Mouse (Mus musculus) lung, embryonic 14.5 days (tissue): Measurements from ENCODE around the gene Hipk2. TPM values are rescaled to one million over a fixed set of nuclear protein-coding genes. Genes with fewer than 3 reads are reported as not detected.

Experiments used
- ATAC-seq: fragments of 200-750 bp; cut with Nextera tagmentation; 2 replicates; pipeline ENCODE4 v1.8.0; 2017; ENCODE audit warnings: mild to moderate bottlenecking, moderate TSS enrichment, moderate library complexity; ENCODE audit not compliant: insufficient read depth
- DNase-seq: peaks from one replicate; pipeline ENCODE4 v3.0.0-alpha.2; 2015
- H3K27ac ChIP-seq: fragments of 300-500 bp; sonication (generic); 2 replicates; pipeline ENCODE4 v1.5.1; 2014; ENCODE audit warnings: low read depth, mild to moderate bottlenecking, moderate library complexity
- H3K27me3 ChIP-seq: fragments of 300-500 bp; sonication (generic); 2 replicates; pipeline ENCODE4 v1.6.1; 2014; ENCODE audit warnings: low read length, control low read depth; ENCODE audit not compliant: insufficient read depth
- H3K36me3 ChIP-seq: fragments of 300-500 bp; sonication (generic); 2 replicates; pipeline ENCODE4 v1.6.1; 2014; ENCODE audit warnings: control low read depth; ENCODE audit not compliant: insufficient read depth
- H3K4me1 ChIP-seq: fragments of 300-500 bp; sonication (generic); 2 replicates; pipeline ENCODE4 v1.6.1; 2014; ENCODE audit warnings: antibody characterized with exemption, control low read depth; ENCODE audit not compliant: insufficient read depth
- H3K4me2 ChIP-seq: fragments of 300-500 bp; sonication (generic); 2 replicates; pipeline ENCODE4 v1.6.1; 2014; ENCODE audit warnings: mild to moderate bottlenecking
- H3K4me3 ChIP-seq: fragments of 300-500 bp; sonication (generic); 2 replicates; pipeline ENCODE4 v1.5.1; 2014; ENCODE audit warnings: low read depth, low read length
- H3K9ac ChIP-seq: fragments of 300-500 bp; sonication (generic); 2 replicates; pipeline ENCODE4 v1.6.1; 2014
- H3K9me3 ChIP-seq: fragments of 300-500 bp; sonication (generic); 2 replicates; pipeline ENCODE4 v1.6.1; 2016; ENCODE audit warnings: low read depth, low read length, control low read depth
- CTCF ChIP-seq: IDR thresholded peaks from 2 replicates; pipeline ENCODE4 v1.5.1; 2016; ENCODE audit warnings: antibody characterized with exemption, low read depth
- WGBS: fragments of 180-500 bp; shearing (Covaris S2); extraction: QIAGEN DNeasy Blood & Tissue Kit; methylation state at CpG from one replicate; pipeline ENCODE4 v1.1.7; 2014; 5-methylcytosine and 5-hydroxymethylcytosine counted together
- polyA plus RNA-seq: library from polyadenylated mRNA; unstranded; fragments of >200 nt; fragmentation: Nextera tagmentation; extraction: Ambion mirVana; gene quantifications from 2 replicates; pipeline ENCODE4 v1.2.1, GENCODE M21; 2014

The Hipk2 gene
- polyA plus RNA-seq, 1 experiment from 2014 or later = 20.8 TPM

GRCm38 (mm10) chr6:38841551-38841950 is 34.4 kb downstream of the Hipk2 start:
- Histone ChIP-seq H3K4me3 (no peak overlapping the region), H3K9ac (no peak overlapping the region), H3K27ac (no peak overlapping the region), H3K4me2 (no peak overlapping the region), H3K4me1 (peaks cover 8% of the 10 kb centered on the region), H3K9me3 (no peaks in the 10 kb centered on the region), H3K27me3 (no peaks in the 10 kb centered on the region), H3K36me3 (0 out of 2 replicates have a peak, but pooled peaks cover 2% of the 10 kb centered on the region)
- no peak for DNase-seq
- no peak for ATAC-seq
- TF ChIP-seq CTCF = no peak
- WGBS = 77% methylated on average over 3 of the region's 3 CpGs

GRCm38 (mm10) chr6:38840780-38841179 is 35.2 kb downstream of the Hipk2 start:
- Histone ChIP-seq H3K27me3 (no peaks in the 10 kb centered on the region), H3K9me3 (no peaks in the 10 kb centered on the region), H3K4me1 (peaks cover 3% of the 10 kb centered on the region; the same call in 1 of the 2 replicates), H3K9ac (no peak overlapping the region), H3K27ac (no peak overlapping the region), H3K36me3 (0 out of 2 replicates have a peak, but pooled peaks cover 2% of the 10 kb centered on the region), H3K4me2 (no peak overlapping the region), H3K4me3 (no peak overlapping the region)
- no peak for TF ChIP-seq CTCF
- ATAC-seq (no peak), DNase-seq (no peak)
- 71% methylated on average over 1 of the region's 1 CpGs for WGBS

- H3K4me1 ChIP-seq = no peaks in the 10 kb centered on the region
- 75% methylated on average over 2 of the region's 2 CpGs for WGBS
Measured at GRCm38 (mm10) chr6:38840380-38840779, 35.6 kb downstream of the Hipk2 start.

GRCm38 (mm10) chr6:38839891-38840290 is 36.1 kb downstream of the Hipk2 start:
- no peak overlapping the region for H3K4me3 ChIP-seq
- no peaks in the 10 kb centered on the region for H3K4me1 ChIP-seq
- no peaks in the 10 kb centered on the region for H3K9me3 ChIP-seq
- no peak overlapping the region for H3K4me2 ChIP-seq
- H3K27ac ChIP-seq = no peak overlapping the region
- ATAC-seq = no peak
- WGBS = 64% methylated on average over 4 of the region's 4 CpGs
- H3K27me3 ChIP-seq = no peaks in the 10 kb centered on the region
- no peak for DNase-seq
- H3K9ac ChIP-seq = no peak overlapping the region
- 0 out of 2 replicates have a peak, but pooled peaks cover 2% of the 10 kb centered on the region for H3K36me3 ChIP-seq
- TF ChIP-seq CTCF = no peak

More at GRCm38 (mm10) chr6:38840380-38840779, 35.6 kb downstream of the Hipk2 start:
- no peak overlapping the region for H3K27ac ChIP-seq
- TF ChIP-seq CTCF = no peak
- H3K9me3 ChIP-seq = no peaks in the 10 kb centered on the region
- no peak overlapping the region for H3K4me2 ChIP-seq
- H3K4me3 ChIP-seq = no peak overlapping the region
- ATAC-seq (no peak), DNase-seq (no peak)
- H3K27me3 ChIP-seq = no peaks in the 10 kb centered on the region
- H3K9ac ChIP-seq = no peak overlapping the region
- 0 out of 2 replicates have a peak, but pooled peaks cover 2% of the 10 kb centered on the region for H3K36me3 ChIP-seq

GRCm38 (mm10) chr6:38838061-38838460 is 37.9 kb downstream of the Hipk2 start:
- no peaks in the 10 kb centered on the region for H3K27me3 ChIP-seq
- H3K4me1 ChIP-seq = no peaks in the 10 kb centered on the region
- TF ChIP-seq CTCF = no peak
- WGBS = 64% methylated on average over 4 of the region's 4 CpGs
- no peaks in the 10 kb centered on the region for H3K9me3 ChIP-seq
- H3K9ac ChIP-seq = no peak overlapping the region
- ATAC-seq (no peak), DNase-seq (no peak)
- H3K4me3 ChIP-seq = no peak overlapping the region
- H3K4me2 ChIP-seq = no peak overlapping the region
- 0 out of 2 replicates have a peak, but pooled peaks cover 2% of the 10 kb centered on the region for H3K36me3 ChIP-seq
- H3K27ac ChIP-seq = no peak overlapping the region

GRCm38 (mm10) chr6:38835217-38835616 is 40.7 kb downstream of the Hipk2 start:
- H3K36me3 ChIP-seq = 0 out of 2 replicates have a peak, but pooled peaks cover 2% of the 10 kb centered on the region
- H3K27me3 ChIP-seq = no peaks in the 10 kb centered on the region
- ATAC-seq (no peak), DNase-seq (no peak)
- no peaks in the 10 kb centered on the region for H3K4me1 ChIP-seq
- TF ChIP-seq CTCF = no peak
- H3K9me3 ChIP-seq = no peaks in the 10 kb centered on the region
- H3K4me3 ChIP-seq = no peak overlapping the region
- H3K4me2 ChIP-seq = no peak overlapping the region
- H3K9ac ChIP-seq = no peak overlapping the region
- 50% methylated on average over 1 of the region's 1 CpGs for WGBS
- H3K27ac ChIP-seq = no peak overlapping the region

GRCm38 (mm10) chr6:38834727-38835126 is 41.2 kb downstream of the Hipk2 start:
- H3K27ac ChIP-seq = no peak overlapping the region

More at GRCm38 (mm10) chr6:38834727-38835126, 41.2 kb downstream of the Hipk2 start:
- no peak for ATAC-seq
- 64% methylated on average over 2 of the region's 2 CpGs for WGBS
- Histone ChIP-seq H3K9ac (no peak overlapping the region), H3K4me2 (no peak overlapping the region), H3K9me3 (no peaks in the 10 kb centered on the region), H3K36me3 (0 out of 2 replicates have a peak, but pooled peaks cover under 1% of the 10 kb centered on the region), H3K27me3 (no peaks in the 10 kb centered on the region), H3K4me1 (no peaks in the 10 kb centered on the region), H3K4me3 (no peak overlapping the region)
- no peak for TF ChIP-seq CTCF
- no peak for DNase-seq
